Mouse (Mus musculus) olfactory bulb, adult 2 months (tissue): Measurements from ENCODE around the gene 4931428F04Rik.

Source experiments
- CTCF ChIP-seq: fragments of 200-500 bp; IDR thresholded peaks from 2 replicates; pipeline ENCODE4 v1.5.1; 2012; ENCODE audit warnings: low read depth, mild to moderate bottlenecking, low read length, moderate library complexity; ENCODE audit not compliant: insufficient read depth
- POLR2A ChIP-seq: fragments of 200-500 bp; IDR thresholded peaks from 2 replicates; pipeline ENCODE4 v1.6.1; 2012; ENCODE audit warnings: mild to moderate bottlenecking, low read depth, low read length, moderate library complexity; ENCODE audit not compliant: insufficient read depth

- TF ChIP-seq CTCF (no peak), POLR2A (no peak)
These were observed 13.7 kb upstream of the 4931428F04Rik start for GRCm38 (mm10) chr8:105303396-105303795.
